Mouse (Mus musculus) frontal cortex, adult 2 months (tissue): ENCODE measurements around the gene Slc6a15. TPM values are rescaled to one million over a fixed set of nuclear protein-coding genes. Genes with fewer than 3 reads are reported as not detected.

Experiments
- DNase-seq, 2 experiments: peaks; one replicate each; pipeline ENCODE4 v3.0.0; 2022; ENCODE audit warnings: low spot score in 1 of 2; ENCODE audit errors: extremely low spot score in 1 of 2
- polyA plus RNA-seq: library from polyadenylated mRNA; depleted of rRNA; stranded (reverse); fragments of >200 nt; gene quantifications from 2 replicates; pipeline ENCODE4 v1.2.3, GENCODE M21; 2012; rRNA removed

Gene Slc6a15
- polyA plus RNA-seq, result 23.7 and 33.0 TPM in 2 replicates

DNA sequence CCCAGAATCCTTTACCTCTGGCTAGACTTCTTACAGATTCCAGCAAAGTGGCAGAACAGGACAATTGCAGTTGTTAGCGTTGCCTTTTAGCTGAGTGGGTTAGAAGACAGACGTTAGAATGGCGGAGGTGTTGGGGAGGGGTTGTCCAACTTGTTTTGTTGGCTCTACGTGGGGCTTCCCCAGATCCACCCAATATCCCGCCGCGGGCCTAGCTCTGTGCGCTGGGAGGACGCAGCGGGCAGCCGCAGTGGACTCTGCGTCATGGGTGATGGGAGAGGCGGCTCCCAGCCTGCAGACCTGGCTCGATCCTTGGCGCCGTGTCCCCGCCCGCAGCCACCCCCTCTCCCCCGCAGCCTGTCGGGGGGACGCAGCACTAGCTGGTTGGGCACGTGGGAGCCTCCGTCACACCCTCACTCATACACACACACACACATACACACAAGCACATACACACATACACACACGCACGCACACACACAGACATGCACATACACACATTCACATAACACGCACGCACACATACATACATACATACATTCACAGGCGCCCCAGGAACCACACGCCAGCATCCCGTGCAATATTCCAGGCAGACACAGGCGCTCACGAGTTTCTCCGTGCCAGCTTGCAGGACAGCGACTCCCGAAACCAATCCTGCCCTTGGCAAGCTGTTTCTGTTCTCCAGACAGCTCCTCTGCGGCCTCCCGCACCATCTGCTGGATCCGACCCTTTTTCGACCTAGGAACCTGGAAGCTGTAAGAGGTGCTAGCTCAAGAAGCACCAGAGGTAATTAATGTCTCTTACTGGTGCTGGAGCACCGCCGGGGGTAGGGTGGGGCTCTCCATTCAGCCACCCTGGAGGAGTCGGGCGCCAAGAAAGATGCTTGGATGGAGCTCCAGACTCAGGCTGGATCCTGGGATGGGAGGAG is at the start of gene Slc6a15:
Gene Slc6a15 (plus strand): TSS at position 413 of the 925 bp plus-strand sequence.
- peak; percentile 25 to 52 for DNase-seq

DNA sequence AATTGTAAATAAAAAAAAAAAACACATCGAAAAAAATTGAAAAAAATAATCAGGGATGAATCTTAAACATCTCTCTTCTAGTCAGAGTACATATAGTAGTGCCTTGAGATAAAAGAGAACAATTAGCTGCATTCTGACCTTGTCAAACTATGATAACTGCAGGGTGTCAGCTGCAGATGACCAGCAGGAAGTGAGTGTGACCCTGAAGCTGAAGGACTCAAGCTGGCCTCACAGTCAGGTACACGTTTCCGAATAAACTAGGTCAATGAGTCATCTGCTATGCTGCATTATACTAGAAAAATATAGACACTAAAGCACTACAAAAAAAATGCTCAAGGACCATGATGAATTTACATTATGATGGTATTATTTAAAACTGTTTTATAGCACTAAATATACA is 45.6 kb upstream of the Slc6a15 start:
- DNase-seq, result no peak

DNA sequence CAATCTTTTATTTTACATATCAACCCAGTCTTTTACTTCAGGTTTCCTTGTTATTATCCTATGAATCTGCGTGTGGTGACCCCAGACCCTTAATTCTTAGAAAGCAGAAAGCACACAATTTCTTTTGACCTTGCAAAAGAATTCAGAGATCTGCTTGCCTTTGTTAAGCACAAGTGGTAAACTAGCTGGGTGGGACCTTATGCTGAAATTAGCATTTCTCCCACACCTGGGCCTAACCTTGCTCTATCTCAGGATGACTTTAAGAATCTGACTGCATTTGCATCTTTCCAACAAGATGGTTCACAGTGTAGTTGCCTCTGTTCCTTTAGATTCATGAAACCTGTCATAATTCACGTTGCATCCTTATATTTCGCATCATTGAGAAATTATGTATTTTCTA is 44.2 kb upstream of the Slc6a15 start:
- DNase-seq, result no peak

DNA sequence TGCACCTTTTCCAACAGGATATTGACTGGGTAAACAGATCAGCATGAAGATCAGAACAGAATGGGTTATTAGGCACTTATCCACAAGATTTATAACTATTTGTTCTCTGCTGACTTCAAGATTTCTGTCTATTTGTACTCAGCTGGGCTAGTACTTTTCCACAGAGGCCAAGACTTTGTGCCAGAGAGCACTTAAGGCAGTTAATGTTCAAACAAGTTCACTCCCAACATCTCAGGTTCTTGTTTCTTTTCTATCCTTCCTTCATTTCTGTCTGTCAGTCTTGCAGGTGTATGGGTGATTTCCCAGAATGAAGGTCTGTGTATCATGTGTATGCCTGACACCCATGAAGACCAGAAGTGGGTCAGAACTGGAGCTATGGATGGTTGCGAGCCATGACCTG is 33.3 kb upstream of the Slc6a15 start:
- no peak for DNase-seq

DNA sequence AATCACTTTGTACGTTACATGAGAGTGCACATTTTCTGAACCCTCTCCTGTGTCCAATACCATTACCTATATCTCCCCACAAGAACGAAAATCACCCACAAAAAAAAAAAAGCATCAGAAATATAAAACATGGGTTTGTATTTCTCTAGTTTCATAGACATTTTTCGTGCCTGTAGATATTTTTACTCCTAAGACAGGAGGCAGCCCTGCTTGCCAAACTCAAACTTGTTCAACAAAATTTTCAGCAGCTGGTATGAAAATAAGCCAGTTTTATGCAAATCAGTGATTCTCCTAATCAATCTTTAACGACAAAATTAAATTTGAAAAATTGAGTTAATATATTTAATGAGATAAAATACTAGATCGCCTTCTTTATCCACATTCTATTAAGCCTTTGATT is 27.7 kb upstream of the Slc6a15 start:
- peak in 1 of 2 experiments; percentile 10 for DNase-seq

DNA sequence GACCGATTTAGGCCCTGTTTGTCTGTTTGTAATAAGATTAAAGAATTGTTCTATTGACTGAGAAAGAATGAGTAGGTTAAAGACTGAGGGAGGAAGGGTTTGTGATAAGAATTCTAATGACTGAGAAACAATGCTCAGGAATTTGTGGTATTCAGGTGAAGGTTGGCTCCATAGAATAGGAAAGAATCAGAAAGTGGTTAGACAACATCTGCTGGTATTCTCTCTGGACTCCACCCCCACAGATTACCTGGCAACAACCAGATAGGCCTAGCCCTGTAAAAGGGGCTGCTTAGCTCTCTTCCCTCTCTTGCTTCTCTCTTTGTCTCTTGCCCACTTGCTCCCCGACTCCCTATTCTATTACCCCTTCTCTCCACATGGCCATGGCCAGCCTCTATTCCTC is 20.8 kb upstream of the Slc6a15 start:
- no peak for DNase-seq

DNA sequence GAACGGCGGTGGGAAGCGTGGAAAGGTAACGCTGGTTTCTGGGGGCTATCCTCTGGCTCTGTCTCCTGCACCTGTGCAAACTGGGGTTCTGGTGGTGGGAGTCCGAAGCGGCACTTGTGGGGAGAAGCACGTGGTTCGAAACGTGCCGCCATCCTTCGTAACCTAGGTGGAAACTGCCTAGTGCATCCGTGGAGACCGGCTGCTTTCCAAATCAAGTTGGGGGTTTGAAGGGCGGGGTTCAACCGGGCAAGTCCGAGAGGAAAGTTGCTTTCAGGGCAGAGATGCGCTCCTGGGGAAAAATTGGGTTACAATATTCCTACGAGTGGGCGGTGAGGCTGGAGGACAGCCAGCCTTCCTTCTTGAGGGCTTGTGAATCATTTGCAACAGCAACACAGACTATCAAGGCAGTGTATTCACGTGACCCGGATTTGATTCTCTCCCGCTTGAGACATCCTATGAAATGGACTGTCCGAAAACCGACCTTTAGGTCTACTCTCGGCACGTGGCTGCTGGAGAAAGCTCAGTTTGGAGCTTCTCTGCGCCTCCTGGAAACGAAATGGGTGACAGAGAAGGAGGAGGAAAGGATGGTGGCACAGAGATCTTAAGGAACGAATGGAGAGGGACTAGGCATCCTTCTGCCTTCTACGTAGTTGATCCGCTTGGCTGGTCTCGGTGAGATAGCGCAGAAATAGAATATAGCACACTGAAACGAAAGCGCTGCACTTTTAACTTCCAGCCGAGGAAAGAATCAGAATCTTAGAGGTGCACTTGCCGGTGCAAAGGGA is 905 bp downstream of the Slc6a15 start:
- DNase-seq, result peak in 1 of 2 experiments; percentile 80

DNA sequence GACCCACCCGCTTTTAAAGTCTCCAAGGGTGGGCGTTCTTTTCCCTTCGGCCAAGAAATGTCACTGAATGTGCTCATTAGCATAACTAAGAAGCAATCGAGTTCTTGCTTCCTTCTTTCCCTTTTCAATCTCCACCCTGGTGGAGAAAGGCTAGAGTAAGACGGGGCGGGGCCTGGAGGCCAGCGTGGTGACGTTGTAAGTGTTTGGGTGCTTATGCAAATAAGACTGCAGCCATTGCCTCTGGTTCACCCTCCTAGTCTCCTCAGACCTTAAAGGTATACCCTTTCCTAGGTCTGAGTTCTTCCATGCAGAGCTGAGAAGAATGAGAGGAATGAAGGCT is 1.5 kb downstream of the Slc6a15 start:
- peak; percentile 64 to 79 for DNase-seq

DNA sequence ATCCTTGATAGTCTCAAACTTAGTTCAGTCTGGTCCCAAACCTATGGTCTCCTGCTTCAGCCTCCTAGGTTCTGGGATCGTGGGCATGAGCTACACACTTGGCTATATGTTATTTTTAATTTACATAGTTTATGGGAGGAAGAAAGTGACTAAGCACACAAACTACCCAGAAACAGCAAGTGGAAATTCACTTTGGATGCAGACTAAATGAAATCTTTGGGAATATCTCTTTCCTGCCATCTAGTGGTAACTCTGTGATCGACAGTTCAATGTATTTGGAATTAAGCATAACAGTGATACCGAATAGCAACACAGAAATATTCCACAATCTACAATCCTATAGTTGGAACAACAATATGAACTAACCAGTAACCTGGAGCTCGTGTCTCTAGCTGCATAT is 34.6 kb downstream of the Slc6a15 start:
- DNase-seq, result peak in 1 of 2 experiments; percentile 91

DNA sequence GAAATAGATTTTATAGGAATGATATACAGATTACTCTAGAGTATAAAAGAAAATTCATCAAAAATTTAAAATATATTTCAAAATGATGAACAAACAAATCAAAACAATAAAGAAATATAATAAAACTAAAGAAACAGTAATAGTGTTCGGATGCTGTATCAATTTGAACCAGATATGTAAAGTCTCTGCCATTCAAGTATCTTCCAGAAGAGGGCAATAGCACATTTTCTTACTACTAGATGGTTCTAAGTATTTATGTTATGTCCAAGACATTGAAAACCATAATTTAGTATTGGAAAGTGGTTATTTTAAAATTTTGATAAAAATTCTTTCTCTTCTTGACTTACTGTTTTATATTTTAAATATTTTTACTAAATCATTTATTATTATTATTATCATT is 60.1 kb downstream of the Slc6a15 start:
- DNase-seq, result peak in 1 of 2 experiments; percentile 38

DNA sequence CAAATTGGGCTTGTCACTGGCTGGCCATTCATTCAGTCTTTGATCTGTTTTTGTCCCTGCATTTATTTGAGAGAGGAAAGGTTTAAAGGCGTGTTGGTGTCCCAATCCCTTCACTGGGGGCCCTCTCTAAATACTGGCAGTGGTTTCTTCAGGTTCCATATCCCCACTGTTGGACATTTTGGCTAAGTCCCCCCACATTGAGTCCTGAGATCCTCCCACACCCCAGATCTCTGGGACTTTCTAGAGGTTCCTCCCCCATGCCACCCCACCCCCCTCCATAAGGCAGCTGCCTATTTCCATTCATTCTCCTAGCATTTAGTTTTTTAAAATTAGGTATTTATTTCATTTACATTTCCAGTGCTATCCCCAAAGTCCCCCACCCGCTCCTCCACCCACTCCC is 75.0 kb downstream of the Slc6a15 start:
- DNase-seq, result no peak

DNA sequence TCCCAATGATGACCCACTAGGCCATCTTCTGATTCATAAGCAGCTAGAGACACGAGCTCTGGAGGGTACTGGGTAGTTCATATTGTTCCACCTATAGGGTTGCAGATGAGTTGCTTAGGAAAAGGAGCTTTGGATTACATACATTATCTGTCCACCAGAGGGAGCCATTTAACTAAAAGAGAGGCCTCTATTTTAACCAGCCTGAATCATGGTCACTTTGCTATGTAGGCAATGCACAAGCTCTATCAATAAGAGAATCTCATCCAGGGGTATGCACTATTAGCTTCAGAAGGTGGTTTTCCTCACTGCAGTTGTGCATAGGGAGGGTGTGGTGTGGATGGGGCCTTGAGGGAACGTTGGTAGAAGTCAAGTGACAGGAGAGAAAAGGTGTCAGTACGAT is 75.5 kb downstream of the Slc6a15 start:
- peak; percentile 26 to 89 for DNase-seq

DNA sequence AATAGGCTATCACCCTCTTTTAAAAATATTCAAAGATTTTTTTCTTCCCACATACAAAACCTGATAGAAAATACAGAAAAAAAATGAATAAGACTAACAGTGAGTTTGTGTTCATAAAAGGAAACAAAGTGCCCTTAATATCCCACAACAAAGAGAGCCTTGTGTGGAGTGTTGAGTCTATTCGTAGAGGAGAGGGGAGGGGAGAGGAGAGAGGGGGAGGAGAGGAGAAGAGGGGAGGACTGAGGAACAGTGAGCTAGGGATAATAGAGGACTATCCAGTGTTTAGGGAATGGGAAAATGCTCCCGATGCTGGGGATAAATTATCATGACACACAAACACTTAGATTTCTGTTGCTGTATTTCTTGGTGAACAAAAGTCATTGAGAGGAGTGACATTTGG is 80.8 kb downstream of the Slc6a15 start:
- DNase-seq, result no peak

DNA sequence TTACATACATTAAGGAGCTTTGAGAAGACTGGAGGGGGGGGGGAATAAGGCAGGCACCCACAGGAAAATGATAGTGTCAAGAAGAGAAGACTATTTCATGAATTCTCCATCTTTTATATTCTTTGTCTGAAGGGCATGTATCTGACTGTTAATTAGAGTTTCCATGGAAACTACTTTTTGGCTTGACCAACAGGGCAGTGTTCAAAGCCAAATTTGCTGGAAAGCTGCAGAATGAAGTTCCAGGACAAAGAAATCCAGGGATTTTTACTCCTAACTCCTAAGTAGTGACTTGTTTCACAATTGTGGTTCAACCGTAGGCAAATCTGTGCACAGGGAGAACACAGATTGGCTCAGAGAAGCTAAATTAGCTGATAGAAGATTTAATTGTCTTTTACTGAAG is 90.3 kb downstream of the Slc6a15 start:
- no peak for DNase-seq

Other genes with a start within 250 kb of the Slc6a15 start
- 2.1 and 2.3 TPM in 2 replicates for gene Lrriq1, start 131.5 kb upstream of the Slc6a15 start, polyA plus RNA-seq